Mouse (Mus musculus) MEL (cell line): Measurements from ENCODE around the gene Slc22a21.

Experiments used
- CHD1 ChIP-seq: IDR thresholded peaks from 2 replicates; pipeline ENCODE4 v1.6.1; 2012; ENCODE audit warnings: low read depth, mild to moderate bottlenecking, inconsistent platforms, low read length, improper control_type of control experiment
- CTCF ChIP-seq, 3 experiments: IDR thresholded peaks in 2 of 3; conservative IDR thresholded peaks in 1 of 3; 2 replicates each; pipeline ENCODE4 v1.5.1; 2011 to 2012; ENCODE audit warnings: low read length in 3 of 3, low read depth in 2 of 3, mild to moderate bottlenecking in 2 of 3, improper control_type of control experiment in 1 of 3, inconsistent platforms in 1 of 3, mixed read lengths in 1 of 3, moderate library complexity in 1 of 3; ENCODE audit not compliant: control insufficient read depth in 1 of 3, insufficient read depth in 1 of 3, poor library complexity in 1 of 3, severe bottlenecking in 1 of 3
- EP300 ChIP-seq, 2 experiments: IDR thresholded peaks; 2 replicates each; pipeline ENCODE4 v1.6.1; 2011; ENCODE audit warnings: improper control_type of control experiment in 2 of 2, low read length in 2 of 2, low read depth in 1 of 2, mild to moderate bottlenecking in 1 of 2
- ETS1 ChIP-seq: IDR thresholded peaks from 2 replicates; pipeline ENCODE4 v1.6.1; 2012; ENCODE audit warnings: low read depth, mild to moderate bottlenecking, inconsistent platforms, low read length, improper control_type of control experiment, moderate library complexity
- MAX ChIP-seq: IDR thresholded peaks from 2 replicates; pipeline ENCODE4 v1.6.1; 2011; ENCODE audit warnings: low read length, improper control_type of control experiment
- NELFE ChIP-seq: IDR thresholded peaks from 2 replicates; pipeline ENCODE4 v1.6.1; 2011; ENCODE audit warnings: low read depth, low read length, improper control_type of control experiment

DNA sequence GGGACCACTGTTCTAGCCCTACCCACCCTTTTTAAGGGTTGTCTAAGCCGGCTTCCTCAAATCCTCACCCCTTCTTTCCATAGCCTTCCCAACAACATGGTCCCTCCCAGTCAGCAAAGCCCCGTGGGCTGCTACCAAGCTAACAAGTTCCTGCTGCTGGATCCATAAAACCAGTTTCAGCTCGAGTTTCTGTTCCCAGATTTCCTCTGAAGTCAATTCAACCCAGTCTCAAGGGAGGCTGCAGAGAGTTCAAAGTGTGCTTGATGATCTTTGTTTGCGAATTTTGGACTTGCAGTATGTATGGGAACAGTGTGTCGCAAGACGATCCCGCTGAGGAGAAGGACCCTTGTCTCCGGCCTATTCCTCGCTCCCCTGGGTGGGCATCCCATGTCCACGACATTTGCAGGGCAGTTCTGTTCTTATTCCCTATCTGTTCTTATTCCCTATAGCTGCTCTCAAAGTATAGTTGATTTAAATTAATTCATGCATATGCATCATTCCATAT lies 28.3 kb upstream of the Slc22a21 start:
- TF ChIP-seq CTCF (IDR thresholded peaks at IDR 0.05 in 2 of 3, conservative IDR thresholded peaks at IDR 0.05 in 1 of 3; ENCODE audit: control insufficient read depth in 1 of 3, insufficient read depth in 1 of 3, low read depth in 2 of 3, low read length in 3 of 3, poor library complexity in 1 of 3, severe bottlenecking in 1 of 3), result no peak
- no peak for TF ChIP-seq ETS1
- no peak for TF ChIP-seq CHD1
- TF ChIP-seq NELFE, result no peak
- no peak for TF ChIP-seq EP300 (IDR thresholded peaks at IDR 0.05; ENCODE audit: low read depth in 1 of 2, low read length in 2 of 2)
- TF ChIP-seq MAX, result no peak
